Mouse (Mus musculus) midbrain, embryonic 13.5 days (tissue): ENCODE data around the gene Camta1. TPM values are rescaled to one million over a fixed set of nuclear protein-coding genes. Genes with fewer than 3 reads are reported as not detected.

Experiments used
- ATAC-seq: fragments of 200-750 bp; cut with Nextera tagmentation; 2 replicates; pipeline ENCODE4 v1.8.0; 2017; ENCODE audit warnings: mild to moderate bottlenecking, moderate TSS enrichment, moderate library complexity
- H3K27ac ChIP-seq: fragments of 300-500 bp; sonication (generic); 2 replicates; pipeline ENCODE4 v1.5.1; 2015; ENCODE audit warnings: inconsistent platforms, mild to moderate bottlenecking, moderate library complexity
- H3K27me3 ChIP-seq: fragments of 300-500 bp; sonication (generic); 2 replicates; pipeline ENCODE4 v1.6.1; 2015; ENCODE audit warnings: mild to moderate bottlenecking, inconsistent platforms
- H3K36me3 ChIP-seq: fragments of 300-500 bp; sonication (generic); 2 replicates; pipeline ENCODE4 v1.6.1; 2015; ENCODE audit warnings: mild to moderate bottlenecking, inconsistent platforms
- H3K4me1 ChIP-seq: fragments of 300-500 bp; sonication (generic); replicated peaks from 2 replicates; pipeline ENCODE4 v1.6.1; 2015; ENCODE audit warnings: inconsistent platforms
- H3K4me2 ChIP-seq: fragments of 300-500 bp; sonication (generic); replicated peaks from 2 replicates; pipeline ENCODE4 v1.6.1; 2015; ENCODE audit warnings: moderate library complexity, mild to moderate bottlenecking, inconsistent platforms
- H3K4me3 ChIP-seq: fragments of 300-500 bp; sonication (generic); replicated peaks from 2 replicates; pipeline ENCODE4 v1.5.1; 2015; ENCODE audit warnings: mild to moderate bottlenecking, inconsistent platforms
- H3K9ac ChIP-seq: fragments of 300-500 bp; sonication (generic); replicated peaks from 2 replicates; pipeline ENCODE4 v1.6.1; 2015; ENCODE audit warnings: mild to moderate bottlenecking, inconsistent platforms
- H3K9me3 ChIP-seq: fragments of 300-500 bp; sonication (generic); 2 replicates; pipeline ENCODE4 v1.6.1; 2016; ENCODE audit warnings: mild to moderate bottlenecking, inconsistent platforms
- WGBS: fragments of 180-500 bp; shearing (Covaris S2); methylation state at CpG from one replicate; pipeline ENCODE4 v1.1.7; 2015; 5-methylcytosine and 5-hydroxymethylcytosine counted together
- polyA plus RNA-seq: library from polyadenylated mRNA; unstranded; fragments of >200 nt; fragmentation: Nextera tagmentation; extraction: Ambion mirVana; gene quantifications from 2 replicates; pipeline ENCODE4 v1.2.1, GENCODE M21; 2015

Camta1 gene
- polyA plus RNA-seq, 1 experiment from 2014 or later = 163 TPM

DNA sequence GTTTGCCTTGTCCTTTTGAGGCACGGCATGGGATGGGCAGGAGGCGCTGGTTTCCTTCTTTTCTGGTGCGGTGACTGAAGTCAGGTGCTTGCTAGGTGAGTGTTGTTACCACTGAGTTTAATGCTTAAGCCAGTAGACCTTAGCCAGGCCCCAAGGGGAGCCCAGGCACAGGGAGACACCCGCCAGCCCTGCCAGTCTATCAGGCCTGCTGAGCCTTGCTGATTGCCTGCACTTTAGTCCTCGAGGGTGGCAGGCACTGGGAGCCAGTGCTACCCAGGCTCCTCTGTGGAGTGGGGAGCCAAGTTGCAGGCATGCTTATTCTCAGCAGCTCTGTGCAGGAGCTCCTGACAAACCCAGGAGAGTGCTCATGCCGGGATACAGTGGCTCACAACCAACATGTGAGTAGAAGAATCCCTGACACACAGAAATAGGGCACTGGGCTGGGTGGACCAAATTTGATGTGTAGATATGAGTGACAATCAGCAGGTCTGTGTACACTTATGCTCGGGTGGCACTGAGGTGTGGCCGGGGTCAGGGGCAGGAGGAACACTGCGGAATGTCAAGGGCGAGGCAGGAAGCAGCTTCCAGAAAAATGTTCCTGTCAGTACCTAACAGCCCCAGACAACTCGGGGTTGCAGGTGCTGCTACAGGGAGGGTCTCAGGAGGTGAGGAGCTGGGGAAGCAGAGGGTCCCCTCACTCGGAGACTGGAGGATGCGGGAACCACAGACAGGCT is 638.2 kb downstream of the Camta1 start:
- Histone ChIP-seq H3K9ac (no peak overlapping the region), H3K27me3 (peaks cover 4% of the 10 kb centered on the region; the same call in 1 of the 2 replicates), H3K9me3 (no peaks in the 10 kb centered on the region), H3K36me3 (no peaks in the 10 kb centered on the region), H3K4me3 (no peak overlapping the region), H3K4me1 (peaks cover 35% of the 10 kb centered on the region), H3K27ac (peak overlapping the region; percentile 84), H3K4me2 (no peak overlapping the region)
- WGBS = 79% methylated on average over 13 of the region's 13 CpGs
- 0 out of 2 replicates have a peak, but pooled peaks have one; percentile 1 for ATAC-seq

DNA sequence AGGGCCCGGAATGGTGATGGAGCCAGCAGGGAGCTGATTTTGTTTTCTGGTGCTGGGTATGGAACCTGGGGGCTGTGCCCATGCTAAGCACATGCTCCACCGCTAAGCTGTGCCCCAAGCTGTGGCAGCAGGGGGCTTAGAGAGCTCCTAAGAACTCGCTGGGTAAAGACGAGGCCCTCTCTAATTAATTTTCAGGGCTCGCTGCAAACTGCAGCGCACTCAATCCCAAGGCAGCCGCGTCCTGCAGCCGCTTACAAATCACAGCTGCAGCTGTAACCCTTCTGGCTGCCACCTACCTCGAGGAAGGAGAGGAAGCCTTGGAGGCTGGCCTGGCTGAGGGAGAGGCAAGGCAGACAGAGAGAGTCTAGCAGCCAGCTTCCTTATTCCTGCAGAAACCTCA is 639.0 kb downstream of the Camta1 start:
- ATAC-seq = peak; percentile 68
- Histone ChIP-seq H3K9ac (no peak overlapping the region; the same call in 1 of the 2 replicates), H3K27ac (peak overlapping the region; percentile 84), H3K9me3 (no peaks in the 10 kb centered on the region), H3K4me2 (no peak overlapping the region), H3K4me1 (peaks cover 35% of the 10 kb centered on the region), H3K4me3 (no peak overlapping the region), H3K36me3 (no peaks in the 10 kb centered on the region), H3K27me3 (peaks cover 4% of the 10 kb centered on the region; the same call in 1 of the 2 replicates)
- 9% methylated on average over 10 of the region's 10 CpGs for WGBS

DNA sequence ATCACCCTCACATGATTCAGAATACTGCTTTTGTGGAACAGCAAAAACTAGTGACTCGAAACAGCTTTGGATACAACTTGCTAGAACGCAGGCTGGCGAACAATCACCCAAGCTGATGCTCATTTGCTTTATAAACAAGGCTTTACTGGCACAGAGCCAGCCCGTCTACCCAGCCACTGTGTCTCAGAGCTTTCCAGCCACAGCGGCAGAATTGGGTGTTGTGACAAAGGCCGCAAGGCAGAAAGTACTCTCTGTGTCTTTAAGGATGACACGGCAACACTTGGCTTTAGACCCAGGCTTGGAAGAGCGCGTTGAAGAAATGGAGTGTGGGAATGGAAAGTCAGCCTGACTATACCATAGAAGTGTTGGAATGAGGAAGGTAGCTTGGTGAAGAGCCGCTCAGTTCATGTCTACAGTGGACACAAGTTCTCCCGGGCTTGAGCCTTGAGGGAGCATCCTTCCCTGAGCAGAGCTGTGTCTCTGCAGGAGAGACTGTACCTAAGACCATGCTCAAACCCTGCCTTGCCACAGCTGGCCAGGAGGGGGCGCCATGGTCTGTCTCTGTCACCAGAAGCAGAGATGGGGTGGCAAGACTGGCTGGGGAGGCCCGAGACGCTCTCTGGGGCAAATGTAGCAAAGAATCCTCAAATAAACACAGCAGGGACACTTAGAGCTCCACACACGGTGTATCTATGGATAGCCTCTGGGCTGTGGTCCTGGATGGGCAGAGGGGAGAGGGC is 645.0 kb downstream of the Camta1 start:
- 0 out of 2 replicates have a peak, but pooled peaks cover 8% of the 10 kb centered on the region for H3K27me3 ChIP-seq
- H3K9ac ChIP-seq = 0 out of 2 replicates have a peak overlapping the region, but pooled peaks have one; percentile 20
- peak overlapping the region; percentile 36; the same call in 1 of the 2 replicates for H3K27ac ChIP-seq
- H3K4me2 ChIP-seq = no peak overlapping the region
- H3K36me3 ChIP-seq = no peaks in the 10 kb centered on the region
- H3K9me3 ChIP-seq = no peaks in the 10 kb centered on the region
- peaks cover 24% of the 10 kb centered on the region for H3K4me1 ChIP-seq
- H3K4me3 ChIP-seq = no peak overlapping the region
- 0 out of 2 replicates have a peak, but pooled peaks have one; percentile 41 for ATAC-seq
- 72% methylated on average over 15 of the region's 15 CpGs for WGBS

DNA sequence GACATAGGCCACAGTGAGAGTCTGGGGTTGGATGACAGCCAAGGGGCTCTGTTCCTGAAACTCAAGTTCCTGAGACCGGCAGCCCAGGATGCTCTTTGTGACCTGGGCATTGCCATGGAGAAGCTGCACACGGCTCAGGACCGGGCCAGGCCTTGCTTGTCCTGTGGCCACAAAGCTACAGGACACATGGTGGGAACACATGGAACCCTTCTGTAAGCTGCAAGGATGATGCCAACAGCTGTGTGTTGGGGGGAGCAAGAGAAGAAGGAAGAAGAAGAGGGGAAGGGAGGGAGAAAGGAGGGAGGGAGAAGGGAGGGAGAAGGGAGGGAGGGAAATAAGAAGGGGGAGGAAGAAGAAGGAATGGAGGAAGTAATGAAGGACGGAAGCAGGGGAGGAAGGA is 645.8 kb downstream of the Camta1 start:
- H3K9ac ChIP-seq = no peak overlapping the region
- no peak overlapping the region for H3K4me3 ChIP-seq
- no peak overlapping the region for H3K4me2 ChIP-seq
- ATAC-seq = no peak
- 52% methylated on average over 4 of the region's 4 CpGs for WGBS
- 0 out of 2 replicates have a peak, but pooled peaks cover 11% of the 10 kb centered on the region for H3K27me3 ChIP-seq
- H3K4me1 ChIP-seq = peaks cover 24% of the 10 kb centered on the region
- no peaks in the 10 kb centered on the region for H3K9me3 ChIP-seq
- H3K36me3 ChIP-seq = no peaks in the 10 kb centered on the region
- H3K27ac ChIP-seq = no peak overlapping the region

DNA sequence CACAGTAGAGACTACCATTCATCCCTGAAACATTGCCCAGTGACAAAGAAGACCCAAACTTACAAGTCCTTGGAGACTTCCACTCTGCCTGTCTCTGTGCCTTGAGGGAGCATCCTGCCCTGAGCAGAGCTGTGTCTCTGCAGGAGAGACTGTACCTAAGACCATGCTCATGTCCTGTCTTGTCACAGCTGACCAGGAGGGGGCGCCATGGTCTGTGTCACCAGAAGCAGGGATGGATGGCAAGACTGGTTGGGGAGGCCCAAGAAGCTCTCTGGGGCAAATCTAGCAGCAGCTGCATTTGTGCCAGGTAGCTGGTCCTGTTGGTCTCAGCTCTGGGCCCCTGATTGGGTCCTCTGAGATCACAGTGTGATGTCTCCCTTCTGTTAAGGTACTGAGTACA is 646.5 kb downstream of the Camta1 start:
- H3K27ac ChIP-seq = no peak overlapping the region
- H3K4me2 ChIP-seq = no peak overlapping the region
- H3K9ac ChIP-seq = no peak overlapping the region
- peaks cover 24% of the 10 kb centered on the region for H3K4me1 ChIP-seq
- 0 out of 2 replicates have a peak, but pooled peaks cover 11% of the 10 kb centered on the region for H3K27me3 ChIP-seq
- ATAC-seq = no peak
- H3K36me3 ChIP-seq = no peaks in the 10 kb centered on the region
- H3K9me3 ChIP-seq = no peaks in the 10 kb centered on the region
- H3K4me3 ChIP-seq = no peak overlapping the region
- WGBS = 42% methylated on average over 1 of the region's 1 CpGs

DNA sequence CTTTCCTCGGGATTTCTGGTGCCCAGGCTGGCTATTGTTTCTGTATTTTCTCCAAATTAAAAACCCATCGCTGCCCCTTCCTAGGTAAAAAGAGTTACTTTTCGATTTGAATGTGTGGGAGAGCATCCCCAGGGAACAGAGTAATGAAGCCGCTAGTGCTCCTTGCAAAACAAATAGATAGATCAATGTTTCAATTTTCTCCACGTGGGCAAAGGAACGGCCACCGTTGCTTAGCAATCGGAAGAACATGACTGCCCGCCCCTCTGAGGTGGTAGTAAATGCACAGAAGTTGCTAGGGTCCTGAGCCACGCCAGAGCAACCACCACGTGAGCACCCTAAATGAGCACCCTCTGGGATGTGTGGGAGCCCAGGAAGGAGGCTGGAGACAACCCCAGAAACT is 648.2 kb downstream of the Camta1 start:
- H3K9ac ChIP-seq = 0 out of 2 replicates have a peak overlapping the region, but pooled peaks have one; percentile 28
- peaks cover 24% of the 10 kb centered on the region for H3K4me1 ChIP-seq
- no peaks in the 10 kb centered on the region for H3K36me3 ChIP-seq
- 58% methylated on average over 11 of the region's 11 CpGs for WGBS
- no peak overlapping the region for H3K4me2 ChIP-seq
- no peak overlapping the region for H3K4me3 ChIP-seq
- no peaks in the 10 kb centered on the region for H3K9me3 ChIP-seq
- ATAC-seq = no peak
- H3K27ac ChIP-seq = no peak overlapping the region
- H3K27me3 ChIP-seq = 0 out of 2 replicates have a peak, but pooled peaks cover 11% of the 10 kb centered on the region

DNA sequence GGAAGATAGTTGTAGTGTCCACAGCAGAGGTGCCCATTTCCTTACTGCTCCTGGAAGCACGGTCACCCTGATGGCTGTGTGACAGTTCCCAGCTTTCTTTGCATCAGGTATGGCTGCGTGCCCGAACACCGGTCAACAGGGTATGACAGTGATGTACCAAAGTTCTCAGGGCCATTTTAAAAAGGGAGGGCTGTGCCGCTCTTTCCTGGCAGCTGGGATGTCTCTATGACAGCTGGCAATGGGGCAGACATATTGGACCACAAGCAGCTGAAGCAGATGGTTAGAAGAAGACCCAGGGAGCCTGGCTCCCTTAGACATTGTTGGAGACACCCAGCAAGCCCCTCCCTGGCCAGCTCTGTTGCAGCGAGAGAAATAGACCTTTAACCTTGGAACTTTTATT is 649.7 kb downstream of the Camta1 start:
- 0 out of 2 replicates have a peak, but pooled peaks cover 11% of the 10 kb centered on the region for H3K27me3 ChIP-seq
- WGBS = 95% methylated on average over 6 of the region's 6 CpGs
- ATAC-seq = no peak

DNA sequence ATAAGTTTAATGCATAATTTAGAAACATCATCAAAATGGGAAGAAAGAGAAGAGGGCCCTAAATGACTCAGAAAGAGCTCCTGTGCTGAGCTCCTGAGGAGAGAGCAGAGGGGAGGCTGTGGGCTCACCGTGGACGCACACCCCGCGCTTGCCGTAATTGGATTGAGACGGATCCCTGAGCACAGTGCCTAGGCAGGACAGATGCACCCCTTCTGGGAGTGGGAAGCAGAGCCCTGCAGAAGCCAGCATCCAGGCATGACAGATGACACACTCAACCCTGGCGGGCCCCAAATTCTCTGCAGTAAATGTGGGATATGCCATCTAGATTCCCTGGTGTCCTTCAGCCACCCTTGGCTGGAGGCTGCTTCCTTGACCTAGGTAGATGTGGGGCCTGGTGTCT is 654.1 kb downstream of the Camta1 start:
- 64% methylated on average over 7 of the region's 7 CpGs for WGBS
- ATAC-seq = no peak
- 0 out of 2 replicates have a peak, but pooled peaks cover 4% of the 10 kb centered on the region for H3K27me3 ChIP-seq
- no peak overlapping the region for H3K4me2 ChIP-seq
- H3K36me3 ChIP-seq = no peaks in the 10 kb centered on the region
- no peak overlapping the region for H3K9ac ChIP-seq
- H3K4me3 ChIP-seq = no peak overlapping the region
- no peaks in the 10 kb centered on the region for H3K9me3 ChIP-seq
- peaks cover 8% of the 10 kb centered on the region; the same call in 1 of the 2 replicates for H3K4me1 ChIP-seq
- H3K27ac ChIP-seq = no peak overlapping the region

More for the DNA sequence above, 649.7 kb downstream of the Camta1 start:
- Histone ChIP-seq H3K27ac (no peak overlapping the region), H3K4me1 (peaks cover 32% of the 10 kb centered on the region), H3K9me3 (no peaks in the 10 kb centered on the region), H3K4me2 (no peak overlapping the region), H3K9ac (no peak overlapping the region), H3K4me3 (no peak overlapping the region), H3K36me3 (no peaks in the 10 kb centered on the region)

DNA sequence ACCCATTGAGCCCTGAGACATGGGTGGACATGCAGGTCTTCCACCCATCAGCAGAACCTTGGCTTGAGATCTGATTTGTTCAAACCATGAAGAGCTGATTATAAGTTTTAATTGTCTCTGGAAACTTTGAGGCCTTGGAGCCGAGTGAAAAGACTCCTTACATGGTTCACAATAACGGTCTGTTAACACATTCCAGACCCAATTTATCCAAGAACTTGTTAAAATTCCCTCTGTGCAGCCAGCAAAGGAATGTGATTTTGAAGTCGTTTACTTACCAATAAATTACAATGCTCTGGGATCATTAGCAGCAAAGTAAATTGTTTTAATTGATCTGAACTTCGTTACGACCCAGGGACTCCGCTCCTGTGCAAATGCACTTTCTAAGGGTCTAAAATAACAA is 658.8 kb downstream of the Camta1 start:
- WGBS = 62% methylated on average over 6 of the region's 6 CpGs
- ATAC-seq = no peak
- Histone ChIP-seq H3K27ac (no peak overlapping the region), H3K27me3 (no peaks in the 10 kb centered on the region), H3K4me1 (peaks cover 7% of the 10 kb centered on the region; the same call in 1 of the 2 replicates), H3K4me3 (no peak overlapping the region), H3K9me3 (no peaks in the 10 kb centered on the region), H3K36me3 (no peaks in the 10 kb centered on the region), H3K9ac (no peak overlapping the region), H3K4me2 (no peak overlapping the region)

DNA sequence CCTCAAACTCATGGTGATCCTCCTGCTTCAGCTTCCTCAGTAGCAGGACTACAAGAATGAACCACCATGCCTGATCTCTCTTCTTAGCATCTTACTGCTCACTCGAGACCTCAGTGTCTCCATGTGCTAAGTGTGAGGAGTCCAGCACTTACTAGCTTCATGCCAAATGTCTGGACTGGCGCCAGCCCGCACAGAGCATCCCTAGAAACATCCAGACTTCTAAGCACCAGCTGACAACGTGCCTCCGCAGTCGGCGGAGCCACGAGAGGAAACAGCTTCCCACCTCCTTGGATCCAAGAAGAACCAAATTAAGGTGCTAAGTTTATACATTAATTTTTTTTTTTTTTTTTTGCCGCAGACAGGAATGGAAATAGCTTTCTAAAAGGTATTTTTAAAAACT is 661.4 kb downstream of the Camta1 start:
- no peak for ATAC-seq
- Histone ChIP-seq H3K4me3 (no peak overlapping the region), H3K27me3 (0 out of 2 replicates have a peak, but pooled peaks cover 5% of the 10 kb centered on the region), H3K9ac (no peak overlapping the region), H3K4me1 (peaks cover 8% of the 10 kb centered on the region), H3K36me3 (no peaks in the 10 kb centered on the region), H3K27ac (no peak overlapping the region), H3K4me2 (no peak overlapping the region), H3K9me3 (no peaks in the 10 kb centered on the region)
- 88% methylated on average over 9 of the region's 9 CpGs for WGBS

DNA sequence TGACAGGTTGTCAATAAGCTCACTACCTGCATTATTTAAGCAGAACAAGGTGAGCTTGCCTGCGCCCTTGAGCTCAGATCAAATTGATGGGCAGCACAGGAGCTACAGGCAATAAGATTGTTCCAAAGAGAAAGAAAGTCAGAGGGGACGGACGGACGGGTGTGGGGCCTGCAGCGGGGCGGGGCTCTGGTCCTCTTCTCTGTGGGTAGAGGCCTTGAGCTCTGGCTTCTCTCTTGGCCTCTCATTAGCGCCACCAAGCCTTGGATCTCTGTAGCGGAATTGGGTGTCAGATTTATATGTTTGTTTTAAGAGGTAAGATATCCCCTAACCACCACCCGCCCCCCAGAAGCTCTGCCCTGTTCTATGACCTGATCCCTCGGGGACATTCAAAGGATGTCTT is 666.5 kb downstream of the Camta1 start:
- Histone ChIP-seq H3K4me2 (peak overlapping the region; percentile 15; the same call in 1 of the 2 replicates), H3K27ac (peak overlapping the region; percentile 76), H3K9me3 (no peaks in the 10 kb centered on the region), H3K4me3 (no peak overlapping the region), H3K27me3 (0 out of 2 replicates have a peak, but pooled peaks cover 9% of the 10 kb centered on the region), H3K9ac (no peak overlapping the region), H3K4me1 (peaks cover 27% of the 10 kb centered on the region), H3K36me3 (no peaks in the 10 kb centered on the region)
- 50% methylated on average over 10 of the region's 10 CpGs for WGBS
- no peak for ATAC-seq

DNA sequence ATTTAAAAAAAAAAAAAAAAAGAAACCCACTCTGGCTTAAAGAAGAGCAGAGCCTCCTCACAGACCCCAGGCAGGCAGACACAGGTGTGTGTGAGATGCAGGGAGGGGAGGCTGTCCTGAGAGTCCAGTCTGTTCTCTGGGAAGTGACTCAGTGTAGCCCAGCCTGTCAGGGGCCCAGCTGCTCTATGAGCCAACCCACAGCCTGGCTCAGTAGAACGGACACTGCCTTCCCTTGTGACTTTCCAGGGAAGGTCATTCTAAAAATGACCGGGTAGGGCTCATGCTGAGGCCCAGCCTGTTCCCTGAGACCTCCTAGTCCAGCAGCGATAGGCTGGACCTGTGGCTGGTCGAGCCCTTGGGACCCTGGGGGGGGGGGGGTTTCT is 667.0 kb downstream of the Camta1 start:
- peak overlapping the region; percentile 76 for H3K27ac ChIP-seq
- peak; percentile 84 for ATAC-seq
- H3K27me3 ChIP-seq = 0 out of 2 replicates have a peak, but pooled peaks cover 9% of the 10 kb centered on the region
- WGBS = 40% methylated on average over 4 of the region's 4 CpGs
- no peak overlapping the region for H3K4me3 ChIP-seq
- no peaks in the 10 kb centered on the region for H3K36me3 ChIP-seq
- H3K9ac ChIP-seq = no peak overlapping the region
- peaks cover 27% of the 10 kb centered on the region for H3K4me1 ChIP-seq
- H3K4me2 ChIP-seq = peak overlapping the region; percentile 15
- no peaks in the 10 kb centered on the region for H3K9me3 ChIP-seq
